Mouse (Mus musculus) adrenal gland, postnatal 10 days (tissue): ENCODE measurements around the gene Olfr667. TPM values are rescaled to one million over a fixed set of nuclear protein-coding genes. Genes with fewer than 3 reads are reported as not detected.
"Not testable (repeated sequence)": the region's sequence is repeated elsewhere in the genome, so short reads cannot be mapped to it uniquely, and the experiment has no call there.

Experiments
- DNase-seq: peaks from one replicate; pipeline ENCODE4 v3.0.0; 2021; ENCODE audit warnings: mixed read lengths
- long read RNA-seq, 2 experiments: library from polyadenylated mRNA; stranded (forward); transcript quantifications; one replicate each; pipeline ENCODE4 v2.0.0; 2021
- total RNA-seq, 2 experiments: library from RNA; stranded (reverse); gene quantifications; 2 replicates each; pipeline ENCODE4 v1.2.3; 2021

The Olfr667 gene
- not detected for total RNA-seq
- long read RNA-seq, experiment 1, result 0 reads
- long read RNA-seq, experiment 2, result 0 reads

DNA sequence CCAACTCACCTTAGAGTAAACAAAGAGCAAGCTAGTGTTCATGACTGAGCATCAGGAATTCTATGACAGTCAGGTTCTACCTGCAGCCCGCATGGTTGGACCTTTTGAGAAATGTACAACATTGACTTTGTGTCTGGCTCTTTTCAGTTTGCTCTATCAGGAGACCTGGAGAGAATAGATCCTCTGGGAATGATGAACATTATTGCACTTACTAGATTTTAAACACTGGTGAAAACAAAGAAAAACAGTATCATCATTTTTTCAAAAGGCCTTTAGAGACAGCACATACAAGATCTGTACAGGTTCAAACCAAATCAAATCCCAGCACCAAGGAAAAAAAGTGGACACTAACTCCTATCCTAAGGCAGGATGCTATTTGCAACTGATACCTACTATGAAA is at the start of gene Olfr667:
TSS of gene Olfr667 (minus strand) at position 101 of the 400 bp plus-strand sequence.
- DNase-seq, result no peak

DNA sequence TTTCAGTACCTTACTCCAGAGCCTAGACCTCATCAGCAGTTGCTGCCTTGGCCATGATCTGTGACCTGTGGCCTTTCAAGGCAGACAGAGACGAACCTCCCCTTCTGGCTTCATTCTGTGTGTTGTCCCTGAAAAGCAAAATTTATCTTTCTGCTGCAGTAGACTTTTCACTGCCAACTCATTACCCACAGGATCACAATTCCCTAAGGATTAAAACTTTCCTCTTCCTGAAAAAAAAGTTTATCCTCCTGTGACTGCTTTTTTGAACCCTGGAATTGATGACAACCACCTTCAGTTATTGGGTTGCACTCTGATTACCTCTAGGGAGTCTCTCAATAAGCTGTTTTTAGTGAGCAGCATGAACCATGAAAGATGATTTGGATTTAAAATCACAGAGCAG is 41.2 kb upstream of the Olfr667 start, which contains the start of gene Olfr670:
TSS of gene Olfr670 (minus strand) at position 101 of the 400 bp plus-strand sequence.
- DNase-seq, result no peak

DNA sequence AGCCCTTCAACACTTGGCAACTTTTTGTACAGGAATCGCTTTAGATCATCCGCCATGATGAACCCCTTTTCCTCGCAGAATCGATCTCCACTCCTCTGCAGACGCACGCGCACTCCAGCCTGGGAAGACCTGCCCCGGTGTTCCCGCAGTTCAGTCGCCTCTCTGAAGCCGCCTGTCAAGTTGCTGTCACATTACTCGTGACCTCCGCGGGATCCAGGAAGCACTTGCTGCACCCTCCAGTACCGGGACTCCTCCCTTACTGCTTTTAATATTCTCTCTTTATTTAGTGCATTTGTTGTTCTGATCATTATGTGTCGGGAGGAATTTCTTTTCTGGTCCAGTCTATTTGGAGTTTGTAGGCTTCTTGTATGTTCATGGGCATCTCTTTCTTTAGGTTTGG is 29.0 kb upstream of the Olfr667 start:
- not testable (repeated sequence) for DNase-seq

DNA sequence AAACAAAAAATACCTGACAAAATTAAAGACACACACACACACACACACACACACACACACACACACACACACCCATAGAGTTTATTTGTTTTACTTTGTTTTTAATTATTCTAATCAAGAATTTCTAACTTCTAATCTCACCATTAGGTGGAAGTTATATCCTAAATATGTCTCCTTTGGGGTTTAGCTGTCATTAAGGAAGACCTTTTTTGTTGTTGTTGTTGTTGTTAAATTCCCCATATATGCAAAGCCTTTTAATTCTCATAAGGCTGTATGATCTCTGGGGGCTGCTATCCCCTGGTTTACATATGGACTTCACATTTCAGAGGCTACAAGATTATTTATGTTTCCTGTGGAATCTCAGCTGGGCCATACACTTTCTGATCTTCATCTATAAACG is 12.7 kb upstream of the Olfr667 start, which contains the start of gene Olfr669:
TSS of gene Olfr669 (plus strand) at position 301 of the 400 bp plus-strand sequence.
- no peak for DNase-seq

DNA sequence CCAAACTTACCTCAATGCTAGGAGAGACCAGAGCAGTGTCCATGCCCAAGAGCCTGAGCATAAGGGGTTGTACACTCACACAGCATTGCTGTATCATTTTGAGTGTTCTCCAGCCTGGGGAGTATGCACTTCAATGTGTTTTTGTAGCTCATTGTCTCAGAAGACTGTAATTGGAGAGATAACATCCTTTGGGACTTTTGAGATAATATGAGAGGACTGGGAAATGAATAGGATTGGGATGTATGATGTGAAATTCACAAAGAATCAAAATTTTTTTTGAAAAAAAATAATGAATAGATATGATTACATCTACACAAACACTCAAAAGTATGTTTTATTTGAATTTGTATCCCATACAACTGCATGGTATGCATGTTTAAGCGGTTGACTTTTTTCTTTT is 6.7 kb upstream of the Olfr667 start, which contains the start of gene Olfr668:
TSS of gene Olfr668 (minus strand) at position 101 of the 400 bp plus-strand sequence.
- DNase-seq, result no peak

DNA sequence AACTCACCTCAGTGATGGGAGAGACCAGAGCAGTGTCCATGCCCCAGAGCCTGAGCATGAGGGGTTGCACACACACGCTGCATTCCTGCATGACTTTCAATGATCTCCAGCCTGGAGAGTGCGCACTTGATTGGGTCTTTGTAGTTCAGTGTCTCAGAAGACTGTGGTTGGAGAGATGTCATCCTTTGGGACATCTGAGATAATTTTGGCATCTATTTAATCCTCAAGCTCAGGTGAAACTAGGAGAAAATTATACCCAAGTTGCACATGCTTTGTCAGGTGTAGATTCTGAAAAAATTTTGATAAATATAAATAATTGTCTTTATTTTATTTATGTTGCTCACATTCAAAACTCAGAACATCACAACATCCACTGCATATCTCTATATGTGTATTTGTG is 25.4 kb downstream of the Olfr667 start, which contains the start of gene Olfr666:
TSS of gene Olfr666 (minus strand) at position 101 of the 400 bp plus-strand sequence.
- DNase-seq, result no peak

DNA sequence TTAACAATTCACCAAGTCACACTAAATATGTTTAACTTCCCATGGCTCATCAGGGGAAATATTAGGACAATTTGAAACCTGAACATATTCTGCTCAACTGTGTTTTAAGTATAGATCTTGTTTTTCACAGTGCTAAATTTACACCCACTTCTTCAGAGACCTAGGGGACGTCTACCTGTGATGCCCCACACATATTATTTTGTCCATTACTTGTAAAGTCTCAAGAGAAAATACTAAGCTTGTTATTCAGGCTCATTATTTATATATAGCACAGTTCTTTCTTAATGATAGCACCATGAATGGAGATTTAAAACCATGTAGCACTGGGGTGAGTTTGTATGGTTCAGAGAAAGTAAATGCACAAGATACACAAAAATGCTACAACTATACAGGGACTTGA is 43.6 kb downstream of the Olfr667 start, which contains the start of gene Olfr665:
TSS of gene Olfr665 (plus strand) at position 301 of the 400 bp plus-strand sequence.
- no peak for DNase-seq

Other genes starting within 250 kb of the Olfr667 start
- not detected for gene Olfr661, start 235.0 kb downstream of the Olfr667 start, total RNA-seq
- gene Usp17le, start 144.0 kb downstream of the Olfr667 start, total RNA-seq, result not detected
- gene Usp17lb, start 78.9 kb downstream of the Olfr667 start, total RNA-seq, result not detected
- gene Usp17la, start 64.5 kb downstream of the Olfr667 start, total RNA-seq, result not detected
- not detected for gene Olfr665, start 43.5 kb downstream of the Olfr667 start, total RNA-seq
- not detected for gene Olfr666, start 25.5 kb downstream of the Olfr667 start, total RNA-seq
- gene Olfr668, start 6.6 kb upstream of the Olfr667 start, total RNA-seq, result not detected
- not detected for gene Olfr669, start 12.8 kb upstream of the Olfr667 start, total RNA-seq
- not detected for gene Olfr670, start 41.1 kb upstream of the Olfr667 start, total RNA-seq
- not detected for gene Olfr671, start 57.6 kb upstream of the Olfr667 start, total RNA-seq
- gene Olfr672, start 80.5 kb upstream of the Olfr667 start, total RNA-seq, result not detected
- gene Olfr675, start 107.0 kb upstream of the Olfr667 start, total RNA-seq, result not detected
- not detected for gene Olfr676, start 111.2 kb upstream of the Olfr667 start, total RNA-seq
- not detected for gene Olfr677, start 129.9 kb upstream of the Olfr667 start, total RNA-seq
- not detected for gene Olfr678, start 143.0 kb upstream of the Olfr667 start, total RNA-seq
- gene Olfr679, start 159.7 kb upstream of the Olfr667 start, total RNA-seq, result not detected
- gene Olfr680-ps1, start 171.3 kb upstream of the Olfr667 start, total RNA-seq, result not detected
- gene Olfr681, start 195.4 kb upstream of the Olfr667 start, total RNA-seq, result not detected
- gene Olfr683, start 225.5 kb upstream of the Olfr667 start, total RNA-seq, result not detected
- not detected for gene Olfr684, start 242.2 kb upstream of the Olfr667 start, total RNA-seq